In the genomic region with DNA sequence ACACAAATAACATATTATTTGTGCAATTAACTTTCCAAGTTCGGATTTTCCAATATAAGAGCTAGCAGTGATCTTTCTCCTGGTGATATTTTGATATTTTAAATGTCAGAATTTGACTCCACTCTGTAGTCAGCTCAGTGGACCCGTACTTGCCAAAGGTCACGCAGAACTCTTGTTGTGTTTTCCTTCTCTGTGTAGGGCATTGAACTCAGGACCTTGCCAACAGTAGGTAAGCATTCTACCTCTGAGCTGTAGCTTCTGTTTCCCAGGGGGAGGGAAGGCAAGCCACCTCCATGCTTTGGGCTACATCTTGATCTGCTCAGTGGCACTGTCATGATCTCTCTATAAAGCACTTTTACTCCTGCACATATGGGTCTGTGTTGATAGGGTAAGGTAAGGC, we compare ENCODE assay signal across 14 mouse cellular contexts. TPM values are rescaled to one million over a fixed set of nuclear protein-coding genes. Genes with fewer than 3 reads are reported as not detected.
A peak's percentile ranks its signal among the peaks of the same experiment; 100 is the strongest.
DNase-seq lines count a peak whose midpoint lies in the region; ATAC-seq lines count a peak whose summit lies in the region.
"Had no signal": no experiment of that assay in that cellular context is flagged by ENCODE, and none has a peak within 500 bp of the region (broad histone marks: within the 10 kb centered on the region; RNA-seq: fewer than 3 reads in every experiment).

No protein-coding gene starts in this region.

- H3K27me3 ChIP-seq in limb, embryonic 13.5 days = peaks cover 47% of the 10 kb centered on the region
- H3K27me3 ChIP-seq in limb, embryonic 10.5 days (ENCODE audit: low read depth, poor library complexity, severe bottlenecking) = peaks cover 54% of the 10 kb centered on the region
- H3K27me3 ChIP-seq in hindbrain, embryonic 14.5 days (ENCODE audit: control insufficient read depth, insufficient read depth, low read length) = no peaks in the 10 kb centered on the region
- no peaks in the 10 kb centered on the region for H3K27me3 ChIP-seq in midbrain, embryonic 16.5 days (ENCODE audit: control insufficient read depth, insufficient read depth, low read depth, low read length)

- no peaks in the 10 kb centered on the region for H3K9me3 ChIP-seq in limb, embryonic 13.5 days
- H3K9me3 ChIP-seq in limb, embryonic 10.5 days (replicated peaks) = no peaks in the 10 kb centered on the region
- no peaks in the 10 kb centered on the region for H3K9me3 ChIP-seq in hindbrain, embryonic 14.5 days (ENCODE audit: control insufficient read depth, low read length)
- no peaks in the 10 kb centered on the region for H3K9me3 ChIP-seq in midbrain, embryonic 16.5 days (replicated peaks; ENCODE audit: control insufficient read depth, low read length, poor library complexity, severe bottlenecking)
- H3K9me3 ChIP-seq: embryonic facial prominence, embryonic 13.5 days; heart, embryonic 13.5 days had no signal

- 93% methylated on average over 3 of the region's 3 CpGs for WGBS in limb, embryonic 13.5 days
- WGBS in limb, embryonic 10.5 days = 91% methylated on average over 3 of the region's 3 CpGs
- WGBS in hindbrain, embryonic 14.5 days = 96% methylated on average over 3 of the region's 3 CpGs
- 93% methylated on average over 3 of the region's 3 CpGs for WGBS in midbrain, embryonic 16.5 days

- H3K4me3 ChIP-seq in limb, embryonic 13.5 days = no peak overlapping the region
- H3K4me3 ChIP-seq in limb, embryonic 10.5 days = no peak overlapping the region
- H3K4me3 ChIP-seq in hindbrain, embryonic 14.5 days (replicated peaks; ENCODE audit: low read length) = no peak overlapping the region
- peak overlapping the region; percentile 15; the same call in 1 of the 2 replicates for H3K4me3 ChIP-seq in midbrain, embryonic 16.5 days (ENCODE audit: low read depth, low read length)

- no peak overlapping the region for H3K27ac ChIP-seq in limb, embryonic 13.5 days
- no peak overlapping the region for H3K27ac ChIP-seq in limb, embryonic 10.5 days
- H3K27ac ChIP-seq in hindbrain, embryonic 14.5 days = no peak overlapping the region
- H3K27ac ChIP-seq in midbrain, embryonic 16.5 days (ENCODE audit: low read length) = no peak overlapping the region
- H3K27ac ChIP-seq: embryonic facial prominence, embryonic 13.5 days; heart, embryonic 13.5 days had no signal

- H3K4me2 ChIP-seq in limb, embryonic 13.5 days (replicated peaks) = 0 out of 2 replicates have a peak overlapping the region, but pooled peaks have one; percentile 99
- H3K4me2 ChIP-seq in hindbrain, embryonic 14.5 days (replicated peaks) = peak overlapping the region; percentile 98
- H3K4me2 ChIP-seq in midbrain, embryonic 16.5 days (ENCODE audit: low read length) = peak overlapping the region; percentile 95

- ATAC-seq in limb, embryonic 13.5 days (ENCODE audit: low FRiP score, low read depth) = no peak
- no peak for ATAC-seq in hindbrain, embryonic 14.5 days (ENCODE audit: low FRiP score)
- no peak for ATAC-seq in midbrain, embryonic 16.5 days
- ATAC-seq: lung, postnatal 0 days had no signal

- no peak for DNase-seq in limb, embryonic 10.5 days (ENCODE audit: low spot score)
- DNase-seq in hindbrain, embryonic 14.5 days (ENCODE audit: low spot score) = no peak
- peak; percentile 47 to 66 for DNase-seq in kidney, postnatal 25 days
- no peak for DNase-seq in lung, postnatal 14 days
- DNase-seq in thymus, postnatal 0 days (ENCODE audit: low spot score) = no peak
- no peak for DNase-seq in heart, postnatal 14 days
- DNase-seq: adrenal gland, postnatal 25 days; left cerebral cortex, postnatal 4 days had no signal

- intact Hi-C loops in heart, postnatal 14 days (cut with DNase I) = no loop called here

- peaks cover 31% of the 10 kb centered on the region for H3K4me1 ChIP-seq in limb, embryonic 13.5 days
- H3K4me1 ChIP-seq in limb, embryonic 10.5 days = peaks cover 37% of the 10 kb centered on the region
- peaks cover 12% of the 10 kb centered on the region; the same call in 1 of the 2 replicates for H3K4me1 ChIP-seq in hindbrain, embryonic 14.5 days (replicated peaks; ENCODE audit: control insufficient read depth, insufficient read depth, low read length)
- H3K4me1 ChIP-seq in midbrain, embryonic 16.5 days (ENCODE audit: control insufficient read depth, insufficient read depth, low read length) = peaks cover 22% of the 10 kb centered on the region

- no peak overlapping the region for H3K9ac ChIP-seq in limb, embryonic 13.5 days
- no peak overlapping the region for H3K9ac ChIP-seq in hindbrain, embryonic 14.5 days
- H3K9ac ChIP-seq in midbrain, embryonic 16.5 days (ENCODE audit: low read depth, low read length) = no peak overlapping the region
- H3K9ac ChIP-seq: embryonic facial prominence, embryonic 13.5 days; heart, embryonic 13.5 days had no signal

- no peaks in the 10 kb centered on the region for H3K36me3 ChIP-seq in limb, embryonic 13.5 days
- H3K36me3 ChIP-seq in limb, embryonic 10.5 days = no peaks in the 10 kb centered on the region
- H3K36me3 ChIP-seq in hindbrain, embryonic 14.5 days (replicated peaks; ENCODE audit: control insufficient read depth, insufficient read depth) = no peaks in the 10 kb centered on the region
- H3K36me3 ChIP-seq in midbrain, embryonic 16.5 days (ENCODE audit: control insufficient read depth, insufficient read depth, low read length) = no peaks in the 10 kb centered on the region
- H3K36me3 ChIP-seq: embryonic facial prominence, embryonic 13.5 days; heart, embryonic 13.5 days had no signal

RNA-seq across cellular contexts. Expression of gene Ddah1, which starts 2.1 kb away (rescaled TPM):
- 49.7 and 55.7 TPM in 2 replicates for polyA plus RNA-seq in limb, embryonic 13.5 days (2015; fragmentation: Nextera tagmentation; extraction: Ambion mirVana)
- 13.7 and 14.2 TPM in 2 replicates for polyA plus RNA-seq in limb, embryonic 10.5 days (2016; fragmentation: Nextera tagmentation; extraction: Ambion mirVana)
- 102 and 117 TPM in 2 replicates for polyA plus RNA-seq in hindbrain, embryonic 14.5 days (2014; fragmentation: Nextera tagmentation; extraction: Ambion mirVana)
- 151 and 166 TPM in 2 replicates for polyA plus RNA-seq in midbrain, embryonic 16.5 days (2015; fragmentation: Nextera tagmentation; extraction: Ambion mirVana)
- polyA plus RNA-seq in thymus, postnatal 0 days (2015; fragmentation: Nextera tagmentation; extraction: Ambion mirVana) = 2.9 and 3.2 TPM in 2 replicates
- total RNA-seq in heart, postnatal 14 days (2021) = 10 to 100 TPM in 1 of 2 experiments, 1 to 10 TPM in 1; 9.2 to 13.4 TPM
- total RNA-seq: neutrophil, adult 5-6 weeks had no signal

Comparison
In these comparisons a context has a peak if more than half of its experiments do, and no peak if none do; other contexts are left out.
1. DNase-seq: peak in kidney, postnatal 25 days (2 of 2); none in limb, embryonic 10.5 days (single experiment), hindbrain, embryonic 14.5 days (single experiment), lung, postnatal 14 days (single experiment), thymus, postnatal 0 days (single experiment) and heart, postnatal 14 days (0 of 2).
2. Peak in every context shown above with its lines, with median percentiles within 50 percentile points of each other: H3K4me2 ChIP-seq.